Mouse (Mus musculus) megakaryocyte, adult 5-6 weeks (primary cell): ENCODE results near the gene Fam160a2. TPM values are rescaled to one million over a fixed set of nuclear protein-coding genes. Genes with fewer than 3 reads are reported as not detected.

Source experiments
- total RNA-seq, 2 experiments: library from RNA; stranded (forward) in 1 of 2; stranded (reverse) in 1 of 2; fragments of 153-499, 151-499 nt in 1 of 2; fragments of 221-1000, 200-1000 nt in 1 of 2; gene quantifications; 2 replicates each; pipeline versions ENCODE4 v1.2.3 to v1.2.4; 2015 to 2017

Gene Fam160a2
- total RNA-seq, 2 experiments from 2014 or later = 26.1 to 36.2 TPM

Other genes with a start within 250 kb of the Fam160a2 start
- not detected in 2 replicates for gene Olfr684, start 236.4 kb downstream of the Fam160a2 start, total RNA-seq (2015)
- not detected in 2 replicates for gene Olfr684, start 236.4 kb downstream of the Fam160a2 start, total RNA-seq (2017)
- gene Olfr685, start 214.0 kb downstream of the Fam160a2 start, total RNA-seq (2015) = not detected in 2 replicates
- not detected in 2 replicates for gene Olfr685, start 214.0 kb downstream of the Fam160a2 start, total RNA-seq (2017)
- gene Olfr686, start 192.6 kb downstream of the Fam160a2 start, total RNA-seq (2015) = not detected in 2 replicates
- gene Olfr686, start 192.6 kb downstream of the Fam160a2 start, total RNA-seq (2017) = not detected in 2 replicates
- not detected in 2 replicates for gene Olfr688, start 112.0 kb downstream of the Fam160a2 start, total RNA-seq (2015)
- gene Olfr688, start 112.0 kb downstream of the Fam160a2 start, total RNA-seq (2017) = not detected in 2 replicates
- gene Olfr689, start 88.9 kb downstream of the Fam160a2 start, total RNA-seq (2015) = not detected in 2 replicates
- not detected in 2 replicates for gene Olfr689, start 88.9 kb downstream of the Fam160a2 start, total RNA-seq (2017)
- not detected in 2 replicates for gene Olfr690, start 66.0 kb downstream of the Fam160a2 start, total RNA-seq (2015)
- not detected in 2 replicates for gene Olfr690, start 66.0 kb downstream of the Fam160a2 start, total RNA-seq (2017)
- not detected in 2 replicates for gene Olfr691, start 57.8 kb downstream of the Fam160a2 start, total RNA-seq (2015)
- not detected in 2 replicates for gene Olfr691, start 57.8 kb downstream of the Fam160a2 start, total RNA-seq (2017)
- not detected in 2 replicates for gene Olfr692, start 31.8 kb downstream of the Fam160a2 start, total RNA-seq (2015)
- not detected in 2 replicates for gene Olfr692, start 31.8 kb downstream of the Fam160a2 start, total RNA-seq (2017)
- gene Gm5901, start 25.0 kb downstream of the Fam160a2 start, total RNA-seq (2015) = 0.20 TPM in 1 of 2 replicates, not detected in the other
- gene Gm5901, start 25.0 kb downstream of the Fam160a2 start, total RNA-seq (2017) = 0.73 TPM in 1 of 2 replicates, not detected in the other
- gene Cnga4, start 4.5 kb upstream of the Fam160a2 start, total RNA-seq (2015) = 0.25 TPM in 1 of 2 replicates, not detected in the other
- gene Cnga4, start 4.5 kb upstream of the Fam160a2 start, total RNA-seq (2017) = not detected in 2 replicates
- gene Cckbr, start 25.7 kb upstream of the Fam160a2 start, total RNA-seq (2015) = not detected in 2 replicates
- not detected in 2 replicates for gene Cckbr, start 25.7 kb upstream of the Fam160a2 start, total RNA-seq (2017)
- gene Cavin3, start 82.2 kb upstream of the Fam160a2 start, total RNA-seq (2015) = not detected in 2 replicates
- not detected in 2 replicates for gene Cavin3, start 82.2 kb upstream of the Fam160a2 start, total RNA-seq (2017)
- 25.8 and 26.1 TPM in 2 replicates for gene Smpd1, start 154.3 kb upstream of the Fam160a2 start, total RNA-seq (2015)
- gene Smpd1, start 154.3 kb upstream of the Fam160a2 start, total RNA-seq (2017) = 24.7 and 33.3 TPM in 2 replicates
- gene Apbb1, start 181.6 kb upstream of the Fam160a2 start, total RNA-seq (2015) = 1.6 and 1.9 TPM in 2 replicates
- gene Apbb1, start 181.6 kb upstream of the Fam160a2 start, total RNA-seq (2017) = 3.7 and 9.5 TPM in 2 replicates
- gene Hpx, start 200.1 kb upstream of the Fam160a2 start, total RNA-seq (2015) = not detected in 2 replicates
- 0.29 TPM in 1 of 2 replicates, not detected in the other for gene Hpx, start 200.1 kb upstream of the Fam160a2 start, total RNA-seq (2017)
- 14.8 and 19.7 TPM in 2 replicates for gene Trim3, start 233.5 kb upstream of the Fam160a2 start, total RNA-seq (2015)
- gene Trim3, start 233.5 kb upstream of the Fam160a2 start, total RNA-seq (2017) = 10.9 and 15.3 TPM in 2 replicates
- gene Timm10b, start 240.0 kb upstream of the Fam160a2 start, total RNA-seq (2015) = 77.3 and 105 TPM in 2 replicates
- 85.4 and 91.6 TPM in 2 replicates for gene Timm10b, start 240.0 kb upstream of the Fam160a2 start, total RNA-seq (2017)
- gene Arfip2, start 240.4 kb upstream of the Fam160a2 start, total RNA-seq (2015) = 6.9 and 12.0 TPM in 2 replicates
- gene Arfip2, start 240.4 kb upstream of the Fam160a2 start, total RNA-seq (2017) = 24.6 and 24.8 TPM in 2 replicates
- 6.7 and 18.0 TPM in 2 replicates for gene Gm45799, start 240.5 kb upstream of the Fam160a2 start, total RNA-seq (2015)
- 6.0 and 6.6 TPM in 2 replicates for gene Gm45799, start 240.5 kb upstream of the Fam160a2 start, total RNA-seq (2017)